Mouse (Mus musculus) cerebellum, adult 9-10 months (tissue): ENCODE results near the gene Nup155.

Experiments used
- DNase-seq: peaks from one replicate; pipeline ENCODE4 v3.0.0; 2022

Nup155 gene

GRCm38 (mm10) chr15:8200317-8200716, 91.2 kb downstream of the Nup155 start:
- DNase-seq = no peak

- no peak for DNase-seq
Measured at GRCm38 (mm10) chr15:8208362-8208761, 99.3 kb downstream of the Nup155 start.
